Mouse (Mus musculus): Measurements from ENCODE around the gene Gm13757. TPM values are rescaled to one million over a fixed set of nuclear protein-coding genes. Genes with fewer than 3 reads are reported as not detected.

Gm13757 gene
- polyA plus RNA-seq, 1 experiment from 2014 or later = not detected

Other genes starting within 250 kb of the Gm13757 start
- gene Olfr1170, start 220.8 kb downstream of the Gm13757 start, polyA plus RNA-seq (2014; fragmentation: Nextera tagmentation; extraction: Ambion mirVana) = not detected in 2 replicates
- gene Olfr1173, start 169.3 kb downstream of the Gm13757 start, polyA plus RNA-seq (2014; fragmentation: Nextera tagmentation; extraction: Ambion mirVana) = not detected in 2 replicates
- not detected in 2 replicates for gene Olfr1174-ps, start 134.0 kb downstream of the Gm13757 start, polyA plus RNA-seq (2014; fragmentation: Nextera tagmentation; extraction: Ambion mirVana)
- gene Olfr1175-ps, start 121.9 kb downstream of the Gm13757 start, polyA plus RNA-seq (2014; fragmentation: Nextera tagmentation; extraction: Ambion mirVana) = not detected in 2 replicates
- not detected in 2 replicates for gene Olfr1176, start 112.4 kb downstream of the Gm13757 start, polyA plus RNA-seq (2014; fragmentation: Nextera tagmentation; extraction: Ambion mirVana)
- gene Olfr1177-ps, start 102.6 kb downstream of the Gm13757 start, polyA plus RNA-seq (2014; fragmentation: Nextera tagmentation; extraction: Ambion mirVana) = not detected in 2 replicates
- gene Olfr1178, start 62.1 kb downstream of the Gm13757 start, polyA plus RNA-seq (2014; fragmentation: Nextera tagmentation; extraction: Ambion mirVana) = not detected in 2 replicates
- not detected in 2 replicates for gene Olfr1179, start 42.7 kb downstream of the Gm13757 start, polyA plus RNA-seq (2014; fragmentation: Nextera tagmentation; extraction: Ambion mirVana)
- gene Olfr1180, start 30.0 kb downstream of the Gm13757 start, polyA plus RNA-seq (2014; fragmentation: Nextera tagmentation; extraction: Ambion mirVana) = not detected in 2 replicates
- not detected in 2 replicates for gene Olfr1181, start 23.0 kb downstream of the Gm13757 start, polyA plus RNA-seq (2014; fragmentation: Nextera tagmentation; extraction: Ambion mirVana)
- gene Olfr1183, start 5.7 kb upstream of the Gm13757 start, polyA plus RNA-seq (2014; fragmentation: Nextera tagmentation; extraction: Ambion mirVana) = not detected in 2 replicates
- not detected in 2 replicates for gene Olfr1184, start 34.5 kb upstream of the Gm13757 start, polyA plus RNA-seq (2014; fragmentation: Nextera tagmentation; extraction: Ambion mirVana)
- not detected in 2 replicates for gene Olfr1185-ps1, start 44.2 kb upstream of the Gm13757 start, polyA plus RNA-seq (2014; fragmentation: Nextera tagmentation; extraction: Ambion mirVana)
- not detected in 2 replicates for gene Olfr1186, start 69.4 kb upstream of the Gm13757 start, polyA plus RNA-seq (2014; fragmentation: Nextera tagmentation; extraction: Ambion mirVana)
- not detected in 2 replicates for gene Olfr1188, start 107.8 kb upstream of the Gm13757 start, polyA plus RNA-seq (2014; fragmentation: Nextera tagmentation; extraction: Ambion mirVana)
- not detected in 2 replicates for gene Olfr1189, start 137.3 kb upstream of the Gm13757 start, polyA plus RNA-seq (2014; fragmentation: Nextera tagmentation; extraction: Ambion mirVana)
- not detected in 2 replicates for gene Olfr1191-ps1, start 191.4 kb upstream of the Gm13757 start, polyA plus RNA-seq (2014; fragmentation: Nextera tagmentation; extraction: Ambion mirVana)
- gene Olfr1192-ps1, start 199.4 kb upstream of the Gm13757 start, polyA plus RNA-seq (2014; fragmentation: Nextera tagmentation; extraction: Ambion mirVana) = not detected in 2 replicates
- not detected in 2 replicates for gene Olfr1193, start 226.5 kb upstream of the Gm13757 start, polyA plus RNA-seq (2014; fragmentation: Nextera tagmentation; extraction: Ambion mirVana)
- gene Olfr1195, start 240.1 kb upstream of the Gm13757 start, polyA plus RNA-seq (2014; fragmentation: Nextera tagmentation; extraction: Ambion mirVana) = not detected in 2 replicates

Measured in forebrain, embryonic 11.5 days (tissue).